Comparison of ENCODE assay signal across 7 mouse cellular contexts in the genomic region with DNA sequence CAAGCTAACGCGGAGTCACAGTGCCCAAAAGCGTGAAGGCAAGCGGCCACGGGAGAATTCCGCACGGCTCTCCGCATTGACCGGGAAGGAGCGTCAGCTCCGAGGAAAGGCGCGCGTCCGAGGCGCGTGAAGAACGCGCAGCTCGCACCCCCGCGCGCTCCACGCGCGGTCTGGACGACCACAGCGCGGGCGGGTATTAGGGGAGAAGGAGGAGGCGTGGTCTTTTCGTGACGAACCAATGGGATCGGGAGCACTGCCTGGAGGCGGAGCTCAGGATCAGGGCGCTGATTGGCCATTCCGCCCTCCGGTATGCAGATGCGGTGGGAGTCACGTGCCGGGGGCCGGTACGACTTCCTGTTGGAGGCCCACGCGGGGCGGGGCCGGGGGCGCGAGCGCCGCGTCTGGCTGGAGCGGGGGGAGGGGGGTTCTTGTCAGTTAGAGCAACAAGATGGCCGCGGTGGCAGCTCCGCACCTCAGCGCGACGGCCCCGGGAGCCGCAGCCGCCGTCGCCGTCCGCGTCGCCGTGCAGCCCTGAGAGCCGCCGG. TPM values are rescaled to one million over a fixed set of nuclear protein-coding genes. Genes with fewer than 3 reads are reported as not detected.
A peak's percentile ranks its signal among the peaks of the same experiment; 100 is the strongest.
DNase-seq lines count a peak whose midpoint lies in the region; ATAC-seq lines count a peak whose summit lies in the region.

No protein-coding gene starts in this region.

- peak overlapping the region; percentile 93 for H3K4me2 ChIP-seq in intestine, embryonic 16.5 days (ENCODE audit: low read depth, low read length)
- H3K4me2 ChIP-seq in midbrain, embryonic 11.5 days = peak overlapping the region; percentile 93

- peak overlapping the region; percentile 82 for H3K4me3 ChIP-seq in intestine, embryonic 16.5 days (ENCODE audit: low read length)
- peak overlapping the region; percentile 71 for H3K4me3 ChIP-seq in midbrain, embryonic 11.5 days (ENCODE audit: low read depth, low read length)

- H3K9ac ChIP-seq in intestine, embryonic 16.5 days (ENCODE audit: low read depth, low read length) = peak overlapping the region; percentile 94
- peak overlapping the region; percentile 96 for H3K9ac ChIP-seq in midbrain, embryonic 11.5 days (ENCODE audit: low read length)

- intact Hi-C loops in left cerebral cortex, postnatal 36 days (cut with DNase I) = loop anchor here (5.0 kb wide), 2 partner anchors 172 to 267 kb away; a partner anchor contains a TSS

- no peaks in the 10 kb centered on the region for H3K36me3 ChIP-seq in intestine, embryonic 16.5 days (ENCODE audit: control insufficient read depth, insufficient read depth, low read length)
- H3K36me3 ChIP-seq in midbrain, embryonic 11.5 days (ENCODE audit: control insufficient read depth, insufficient read depth, low read length) = no peaks in the 10 kb centered on the region

- H3K27ac ChIP-seq in intestine, embryonic 16.5 days (ENCODE audit: low read length) = peak overlapping the region; percentile 93
- peak overlapping the region; percentile 89 for H3K27ac ChIP-seq in midbrain, embryonic 11.5 days (ENCODE audit: low read depth, low read length)

- DNase-seq in adrenal gland, adult 8-10 months = peak; percentile 100
- DNase-seq in embryo, embryonic 9.5 days (ENCODE audit: extremely low spot score) = peak; percentile 98
- peak; percentile 97 to 99 for DNase-seq in gastrocnemius, postnatal 4 days (ENCODE audit: low spot score in 2 of 2)
- peak; percentile 99 to 100 for DNase-seq in left cerebral cortex, postnatal 36 days (ENCODE audit: low spot score in 2 of 2)
- peak; percentile 100 for DNase-seq in midbrain, embryonic 11.5 days (ENCODE audit: low spot score, missing footprints)
- DNase-seq in skeletal muscle tissue, adult 2 months (ENCODE audit: low read depth, low spot score) = peak; percentile 100

- ATAC-seq in intestine, embryonic 16.5 days = peak; percentile 99
- ATAC-seq in midbrain, embryonic 11.5 days (ENCODE audit: low FRiP score) = peak; percentile 97

- H3K9me3 ChIP-seq in intestine, embryonic 16.5 days (ENCODE audit: control insufficient read depth, low read length) = no peaks in the 10 kb centered on the region
- no peaks in the 10 kb centered on the region for H3K9me3 ChIP-seq in midbrain, embryonic 11.5 days (ENCODE audit: control insufficient read depth, low read length)

- peaks cover 13% of the 10 kb centered on the region for H3K4me1 ChIP-seq in intestine, embryonic 16.5 days (ENCODE audit: control insufficient read depth, insufficient read depth, low read length)
- H3K4me1 ChIP-seq in midbrain, embryonic 11.5 days (ENCODE audit: control insufficient read depth, insufficient read depth, low read length) = peaks cover 16% of the 10 kb centered on the region

- WGBS in intestine, embryonic 16.5 days = under 1% methylated on average over 68 of the region's 71 CpGs
- WGBS in midbrain, embryonic 11.5 days = 0% methylated on average over 62 of the region's 71 CpGs

- 0 out of 2 replicates have a peak, but pooled peaks cover 2% of the 10 kb centered on the region for H3K27me3 ChIP-seq in intestine, embryonic 16.5 days (replicated peaks; ENCODE audit: control insufficient read depth, insufficient read depth, low read length)
- no peaks in the 10 kb centered on the region for H3K27me3 ChIP-seq in midbrain, embryonic 11.5 days (ENCODE audit: control insufficient read depth, insufficient read depth, low read length)

RNA-seq across cellular contexts. Expression of a gene that starts 0.4 kb away (rescaled TPM):
- 10 to 100 TPM; 22.3 to 41.0 (median 31.9) TPM for total RNA-seq in adrenal gland, adult 8-10 months (2022)
- 10 to 100 TPM; 33.0 to 34.2 TPM for total RNA-seq in gastrocnemius, postnatal 4 days (2021)
- polyA plus RNA-seq in intestine, embryonic 16.5 days (2015; fragmentation: Nextera tagmentation; extraction: Ambion mirVana) = 6.6 and 6.8 TPM in 2 replicates
- total RNA-seq in left cerebral cortex, postnatal 36 days (2021) = 10 to 100 TPM; 47.7 to 65.3 TPM
- polyA plus RNA-seq in midbrain, embryonic 11.5 days (2014; fragmentation: Nextera tagmentation; extraction: Ambion mirVana) = 14.6 and 15.1 TPM in 2 replicates

Comparison
In these comparisons a context has a peak if more than half of its experiments do, and no peak if none do; other contexts are left out.
1. Peak in every context shown above with its lines: DNase-seq, ATAC-seq, H3K4me3 ChIP-seq and H3K27ac ChIP-seq.